Mouse (Mus musculus) telencephalon, adult 2 months (tissue): ENCODE measurements at regions not wholly inside any gene's neighbourhood (a gene's known extent, or its start where the extent isn't known, plus 50 kb on each side); places are given as distances from the start of the nearest gene placed in this dataset.

Source experiments
- DNase-seq: peaks from one replicate; pipeline ENCODE4 v3.0.0-alpha.2; 2011; ENCODE audit warnings: low read depth, low spot score

- DNase-seq, result no peak
Observed at GRCm38 (mm10) chr8:115929472-115930210, 222.0 kb upstream of the Maf start.

- no peak for DNase-seq
Observed at GRCm38 (mm10) chr8:115921889-115922288, 214.3 kb upstream of the Maf start.

DNA sequence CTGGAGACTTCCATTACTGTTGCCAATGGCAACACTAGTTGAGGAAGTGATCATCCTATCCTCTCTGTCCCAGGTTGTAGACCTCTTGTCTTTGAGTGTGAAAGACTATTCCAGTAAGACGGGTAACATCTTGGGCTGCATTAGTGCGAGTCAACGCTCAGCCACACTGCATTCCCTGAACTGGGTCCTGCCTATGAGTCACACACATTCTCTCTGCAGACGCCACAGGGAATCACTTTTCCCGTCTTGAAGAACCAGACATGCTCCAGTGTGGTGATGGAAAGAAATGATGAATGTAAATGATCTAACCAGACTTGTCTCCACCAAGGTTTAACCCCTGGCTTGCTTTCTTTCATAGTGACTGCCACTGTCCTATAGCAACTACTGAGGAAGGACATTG, 199.1 kb upstream of the Maf start:
- no peak for DNase-seq

DNA sequence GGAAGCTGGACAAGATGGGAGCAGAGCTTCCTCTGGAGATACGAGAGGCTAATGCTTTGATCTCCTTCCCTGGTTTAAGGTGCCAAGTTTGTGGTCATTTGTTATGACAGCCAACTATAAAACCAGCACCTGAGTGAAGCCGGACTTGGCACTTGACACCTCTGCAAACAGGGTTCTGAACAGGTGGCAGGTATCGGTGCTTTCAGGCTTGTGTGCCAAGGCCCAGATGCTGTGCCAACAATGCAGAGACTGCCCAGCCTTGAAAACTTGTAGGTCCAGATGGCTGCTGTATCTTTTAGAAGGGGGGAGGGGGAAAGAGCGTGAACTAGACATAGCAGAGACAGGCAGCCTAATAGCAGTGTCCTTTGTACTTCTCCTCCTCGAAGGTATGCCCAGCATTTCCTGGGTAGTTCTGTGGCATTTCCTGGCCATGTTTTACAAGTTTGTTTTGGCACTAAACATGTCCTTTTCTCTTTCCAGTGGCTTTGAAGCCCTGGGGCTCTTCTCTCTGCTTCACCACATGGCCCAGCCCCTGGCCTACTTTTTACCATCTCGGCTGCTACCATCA, 196.3 kb upstream of the Maf start:
- no peak for DNase-seq

- no peak for DNase-seq
Observed at GRCm38 (mm10) chr8:115897521-115898178, 190.1 kb upstream of the Maf start.

DNA sequence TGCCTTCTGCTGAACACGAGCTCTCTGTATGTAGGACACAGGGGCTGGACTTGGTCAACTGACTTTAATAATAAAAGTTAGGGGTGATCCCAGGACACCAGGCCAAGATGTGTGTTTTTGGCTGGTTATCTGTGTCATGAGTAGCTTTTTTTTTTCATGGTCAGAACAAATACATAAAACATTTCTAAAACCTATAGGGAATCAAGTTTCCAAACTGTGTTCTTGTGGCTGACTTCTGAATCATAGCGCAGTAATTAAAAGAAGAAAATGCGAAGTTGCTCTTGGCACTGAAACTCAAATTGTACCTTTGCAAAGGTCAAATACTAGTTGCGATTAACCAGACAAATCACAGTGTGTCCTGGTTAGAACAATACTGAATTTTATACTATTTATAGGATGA, 189.5 kb upstream of the Maf start:
- DNase-seq, result no peak

DNA sequence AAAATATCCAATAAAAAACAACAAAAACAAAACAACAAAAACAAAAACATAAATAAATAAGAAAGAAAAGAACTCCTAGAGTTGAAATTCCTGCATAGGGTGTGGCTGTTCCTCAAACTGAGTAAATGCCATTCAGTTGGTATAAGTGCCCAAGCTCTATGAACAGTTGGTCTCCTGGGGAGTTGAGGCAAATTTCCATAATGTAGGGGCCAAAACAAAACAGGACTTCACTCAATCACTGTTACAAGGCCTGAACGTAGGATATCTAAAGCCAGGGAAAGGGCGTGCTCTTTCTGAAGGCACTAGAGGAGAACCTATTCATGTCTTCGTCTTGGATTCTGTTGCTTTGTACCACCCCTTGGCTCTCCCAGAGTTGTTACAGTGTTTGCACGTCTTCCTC, 188.5 kb upstream of the Maf start:
- no peak for DNase-seq

DNA sequence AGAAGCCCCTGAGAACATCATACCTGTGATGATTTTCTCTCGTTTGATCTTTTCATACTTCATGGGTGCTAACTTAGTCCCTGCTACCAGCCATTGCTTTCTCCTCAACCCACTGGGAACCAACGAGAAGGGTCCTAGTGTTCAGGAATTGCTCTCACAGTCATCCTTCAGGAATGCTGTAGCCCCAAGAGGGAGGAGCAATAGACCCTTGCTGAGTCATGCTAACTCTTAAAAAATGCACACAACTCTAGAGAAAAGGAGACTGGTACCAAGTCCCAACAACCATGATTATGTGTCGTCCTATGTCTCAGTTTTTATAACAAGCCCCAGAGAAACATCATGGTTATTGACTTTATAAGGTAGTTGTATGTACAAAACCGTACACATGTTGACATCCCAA, 180.7 kb upstream of the Maf start:
- no peak for DNase-seq

DNA sequence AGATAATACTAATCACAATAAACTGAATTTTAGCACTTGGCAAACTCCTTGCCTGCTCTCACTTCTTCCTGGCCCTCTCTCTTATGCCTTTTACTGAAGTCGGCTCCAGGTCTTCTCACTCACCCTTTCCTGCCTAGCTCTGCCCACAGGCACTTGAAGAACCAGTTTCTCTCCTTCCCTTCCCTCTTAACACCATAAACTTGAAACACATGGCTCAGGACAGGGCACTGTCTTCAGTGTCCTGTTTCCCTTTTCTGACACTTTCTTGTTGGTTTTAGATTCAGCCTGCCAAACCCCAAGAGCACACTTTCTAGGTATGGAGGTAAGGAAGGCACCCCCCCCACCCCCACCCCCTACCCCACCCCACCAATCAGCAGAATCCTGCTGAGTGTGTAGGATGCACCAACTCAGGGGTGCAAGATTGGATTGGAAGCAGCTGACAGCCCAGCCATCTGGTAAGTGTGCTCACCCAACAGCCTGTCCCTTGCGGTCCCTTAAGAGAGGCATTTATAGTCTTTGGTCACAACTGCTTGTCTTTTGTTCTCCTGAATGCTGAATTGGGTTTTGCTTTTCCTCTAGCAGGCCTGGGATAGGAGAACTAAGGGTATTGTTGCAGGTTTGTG, 177.6 kb upstream of the Maf start:
- DNase-seq, result no peak

DNA sequence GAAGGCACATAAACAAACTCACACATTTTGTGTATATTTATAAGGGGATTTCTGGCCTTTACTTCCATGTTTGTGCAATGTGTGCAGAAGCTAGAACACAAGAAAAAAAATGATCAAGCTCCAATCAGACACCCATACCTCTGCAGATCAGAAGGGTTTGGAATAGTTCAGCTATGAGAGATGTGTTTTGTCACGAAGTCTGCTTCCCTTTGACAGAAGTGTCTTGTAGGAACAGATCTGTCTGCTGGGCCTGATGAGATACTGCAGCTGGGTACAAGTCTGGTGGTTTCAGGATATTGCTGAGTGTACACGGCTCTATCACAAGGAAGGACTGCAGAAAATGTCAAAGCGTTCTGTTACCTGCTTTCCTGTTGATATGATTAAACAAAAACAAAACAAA, 176.2 kb upstream of the Maf start:
- no peak for DNase-seq

DNA sequence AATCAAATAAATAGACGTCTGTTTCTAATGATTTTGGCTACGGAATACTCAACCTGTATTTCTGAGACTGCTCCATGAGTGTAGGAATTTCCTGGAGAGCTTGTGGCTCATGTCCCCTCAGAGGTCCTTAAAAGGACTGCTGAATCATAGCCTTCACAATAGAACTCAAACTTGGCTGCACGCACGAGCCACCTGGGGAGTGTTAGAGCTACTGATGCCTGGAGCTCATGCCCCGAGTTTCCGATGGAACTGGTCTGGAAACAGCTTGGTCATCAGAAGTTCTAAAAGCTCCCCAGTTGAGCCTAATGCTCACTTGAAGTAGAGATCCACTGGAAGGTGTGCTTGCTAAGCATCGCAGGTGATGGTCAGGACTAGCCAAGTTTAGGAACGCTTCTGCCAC, 174.3 kb upstream of the Maf start:
- DNase-seq, result no peak

GRCm38 (mm10) chr8:115874789-115875188, 167.2 kb upstream of the Maf start:
- DNase-seq, result no peak

GRCm38 (mm10) chr8:115871381-115871780, 163.8 kb upstream of the Maf start:
- DNase-seq, result no peak

GRCm38 (mm10) chr8:115861381-115861780, 153.8 kb upstream of the Maf start:
- DNase-seq, result no peak

DNA sequence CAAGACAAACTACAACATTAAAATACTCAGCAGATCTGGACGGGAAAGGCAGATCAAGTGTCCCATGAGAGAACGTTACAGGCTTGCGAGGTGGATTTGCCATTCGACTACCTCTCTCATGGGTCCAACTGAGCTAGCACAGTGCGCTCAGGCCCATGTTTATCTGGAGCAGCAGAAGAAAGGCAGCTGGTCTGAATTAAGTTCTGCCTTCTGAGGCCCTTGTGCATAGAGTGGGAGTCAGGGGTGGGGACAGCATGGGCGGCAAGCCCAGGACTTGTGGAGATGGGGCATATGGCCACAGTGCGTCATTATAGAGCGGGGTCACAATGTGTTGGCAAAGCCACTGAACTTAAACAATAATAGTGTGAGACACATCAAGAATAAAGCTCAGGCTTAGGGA, 151.8 kb upstream of the Maf start:
- no peak for DNase-seq

DNA sequence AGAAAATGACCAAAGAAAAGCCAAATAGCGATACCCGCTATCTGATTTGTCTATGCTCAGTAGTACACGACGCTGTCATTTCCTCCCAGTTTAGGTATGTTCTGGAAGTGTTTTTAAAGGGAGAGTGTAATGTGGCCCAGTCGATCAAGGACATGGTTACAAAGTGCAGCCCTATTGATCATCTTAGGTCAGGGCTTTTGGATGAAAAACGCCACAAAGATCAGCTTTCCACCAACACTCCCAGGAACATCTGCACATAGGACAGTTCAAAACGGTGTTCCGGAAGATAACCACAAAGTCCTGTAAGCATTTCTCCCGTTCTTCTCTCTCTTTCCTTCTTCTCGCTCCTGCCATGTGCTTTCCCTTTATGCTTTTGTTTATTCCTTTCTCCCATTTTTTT, 149.2 kb upstream of the Maf start:
- DNase-seq, result no peak

DNA sequence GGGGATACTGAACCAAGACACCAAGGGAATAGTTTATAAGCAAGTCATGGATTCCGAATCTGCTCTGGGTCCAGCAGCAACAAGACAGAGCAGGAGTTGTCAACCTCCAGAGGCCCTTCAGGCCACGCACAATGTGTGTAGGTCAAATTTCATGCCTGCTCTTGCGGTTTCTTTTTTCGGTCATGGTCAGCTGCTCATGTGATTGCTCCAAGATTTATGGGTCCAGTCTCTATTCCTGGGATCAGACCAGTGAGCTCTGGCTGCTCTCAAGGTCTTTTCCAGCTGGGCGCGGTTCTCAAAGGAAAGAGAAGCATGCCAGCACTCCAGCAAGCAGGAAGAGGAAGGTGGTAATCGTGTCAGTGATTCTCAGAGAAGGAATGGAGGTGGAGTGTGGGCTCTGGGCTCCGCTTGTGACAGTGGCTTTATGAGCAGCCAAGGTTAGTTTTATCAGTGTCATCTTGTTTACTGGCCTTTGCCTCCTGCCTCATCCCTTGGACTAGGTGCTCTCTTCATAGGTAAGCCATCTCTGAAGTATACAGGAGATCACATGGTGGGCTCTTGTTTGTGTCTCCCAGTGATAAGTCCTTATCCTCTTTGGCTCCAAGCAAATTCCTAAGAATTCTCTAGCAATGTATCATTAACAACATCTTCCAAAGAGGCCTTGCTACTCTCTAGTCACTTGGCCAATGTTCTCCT, 148.5 kb upstream of the Maf start:
- no peak for DNase-seq

- DNase-seq, result no peak
Observed at GRCm38 (mm10) chr8:115854209-115854900, 146.8 kb upstream of the Maf start.

DNA sequence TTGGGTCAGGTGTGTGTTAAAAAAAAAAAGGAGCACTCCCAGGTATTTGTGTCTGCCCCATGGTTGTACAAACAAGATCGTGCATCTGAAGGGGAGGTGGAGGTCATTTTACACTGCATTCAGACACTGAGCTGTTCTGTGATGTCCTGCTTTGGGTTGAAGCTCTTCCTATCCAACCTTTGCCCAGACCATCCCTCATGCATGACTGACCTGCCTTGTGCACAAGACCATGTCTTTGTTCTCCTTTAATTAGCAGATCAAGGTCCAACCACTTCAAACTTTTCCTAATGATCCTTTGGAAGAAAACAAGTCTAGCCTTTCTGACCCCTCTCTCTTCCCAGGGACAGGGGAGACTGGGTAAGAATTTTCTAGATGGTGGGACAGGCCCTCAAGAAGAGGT, 143.0 kb upstream of the Maf start:
- no peak for DNase-seq

DNA sequence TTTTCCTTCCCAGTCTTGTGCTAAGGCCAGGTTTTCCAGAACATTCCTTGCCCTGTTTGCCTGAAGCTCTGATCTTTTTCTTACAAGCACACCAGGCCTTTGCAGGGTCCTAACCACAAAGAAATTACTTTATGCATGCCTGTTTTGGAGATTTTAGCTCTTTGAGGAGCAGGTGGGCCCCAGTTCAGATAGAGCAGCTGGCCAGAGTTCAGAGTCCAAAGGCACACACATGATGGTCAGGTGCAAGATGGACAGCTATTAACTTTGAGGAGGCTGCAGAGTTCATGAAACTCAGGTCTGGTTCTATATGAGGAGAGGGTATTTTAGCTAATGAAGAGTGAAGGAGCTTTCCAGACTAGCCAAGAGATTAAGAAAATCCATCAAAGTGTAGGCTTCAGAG, 125.8 kb upstream of the Maf start:
- DNase-seq, result no peak

DNA sequence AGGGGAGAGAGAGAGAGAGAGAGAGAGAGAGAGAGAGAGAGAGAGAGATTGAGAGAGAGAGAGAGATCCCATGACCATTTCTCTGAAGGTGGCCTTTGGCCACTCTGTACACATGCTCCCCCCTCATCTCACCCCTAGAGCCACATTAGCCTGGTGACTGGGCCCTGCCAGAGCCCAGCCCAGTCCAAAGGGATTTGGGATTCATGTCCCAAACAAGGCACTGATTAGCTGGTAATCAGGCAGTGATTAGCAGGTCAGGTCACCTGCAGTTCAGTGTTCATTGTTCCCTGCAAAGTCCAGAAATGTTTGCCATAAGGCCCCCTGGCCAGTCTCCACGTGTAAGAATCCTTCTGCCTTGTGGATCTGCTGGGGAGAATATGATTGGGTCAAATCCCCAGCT, 124.1 kb upstream of the Maf start:
- DNase-seq, result no peak
